Mouse (Mus musculus) cerebellum, adult 9-11 months (tissue): ENCODE data around the gene Tas2r104.

Experiments
- DNase-seq: peaks from one replicate; pipeline ENCODE4 v3.0.0; 2022

The Tas2r104 gene

GRCm38 (mm10) chr6:131685644-131686043 lies at the start of gene Tas2r104:
Gene Tas2r104, minus strand, starts transcription at chr6:131685744.
- no peak for DNase-seq

GRCm38 (mm10) chr6:131712803-131713202 lies 27.3 kb upstream of the Tas2r104 start:
- no peak for DNase-seq

- no peak for DNase-seq
Observed at GRCm38 (mm10) chr6:131689963-131690362, 4.4 kb upstream of the Tas2r104 start, which contains the start of gene Tas2r114. Gene Tas2r114, minus strand, starts transcription at chr6:131690063.

- no peak for DNase-seq
Observed at GRCm38 (mm10) chr6:131687395-131687794, 1.9 kb upstream of the Tas2r104 start, which contains the start of gene Tas2r105. Gene Tas2r105, minus strand, starts transcription at chr6:131687495.

- no peak for DNase-seq
Observed at GRCm38 (mm10) chr6:131678786-131679185, 6.8 kb downstream of the Tas2r104 start, which contains the start of gene Tas2r106. Gene Tas2r106, minus strand, starts transcription at chr6:131678886.

DNA sequence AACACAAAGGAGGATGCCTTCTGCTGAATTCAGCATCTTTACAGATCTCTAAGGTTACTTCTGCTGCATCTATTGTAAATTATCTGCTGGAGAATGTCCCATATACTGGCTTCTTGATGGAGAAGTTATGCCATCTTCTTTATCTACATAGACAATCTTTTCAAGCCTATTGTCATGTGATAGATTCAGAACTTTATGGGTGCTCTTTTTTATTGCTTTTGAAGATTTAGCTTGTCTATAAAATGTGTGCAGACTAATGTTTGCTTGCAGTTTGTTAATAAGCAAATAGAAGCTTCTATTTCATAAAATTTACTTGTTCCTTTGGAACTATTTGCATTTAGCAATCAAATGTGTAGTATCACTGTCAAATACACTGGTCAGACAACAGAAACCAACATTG lies 25.5 kb downstream of the Tas2r104 start, which contains the start of gene Tas2r107:
Gene Tas2r107 (minus strand): TSS at position 101 of the 400 bp plus-strand sequence.
- DNase-seq: no peak
